Mouse (Mus musculus) liver, postnatal 0 days (tissue): ENCODE results near the gene Tdp2.

ENCODE experiments used
- CTCF ChIP-seq: sonication (generic); IDR thresholded peaks from 2 replicates; pipeline ENCODE4 v1.5.1; 2016; ENCODE audit warnings: antibody characterized with exemption, low read depth
- EP300 ChIP-seq: IDR thresholded peaks from 2 replicates; pipeline ENCODE4 v1.6.1; 2016; ENCODE audit warnings: antibody characterized with exemption, low read depth, mild to moderate bottlenecking

- TF ChIP-seq CTCF (no peak), EP300 (no peak)
Observed at GRCm38 (mm10) chr13:24867789-24868188, 36.3 kb downstream of the Tdp2 start.
